Mouse (Mus musculus): ENCODE data around the gene Sirt3. TPM values are rescaled to one million over a fixed set of nuclear protein-coding genes. Genes with fewer than 3 reads are reported as not detected.

The Sirt3 gene
- polyA plus RNA-seq, 1 experiment from 2014 or later = 27.4 TPM

DNA sequence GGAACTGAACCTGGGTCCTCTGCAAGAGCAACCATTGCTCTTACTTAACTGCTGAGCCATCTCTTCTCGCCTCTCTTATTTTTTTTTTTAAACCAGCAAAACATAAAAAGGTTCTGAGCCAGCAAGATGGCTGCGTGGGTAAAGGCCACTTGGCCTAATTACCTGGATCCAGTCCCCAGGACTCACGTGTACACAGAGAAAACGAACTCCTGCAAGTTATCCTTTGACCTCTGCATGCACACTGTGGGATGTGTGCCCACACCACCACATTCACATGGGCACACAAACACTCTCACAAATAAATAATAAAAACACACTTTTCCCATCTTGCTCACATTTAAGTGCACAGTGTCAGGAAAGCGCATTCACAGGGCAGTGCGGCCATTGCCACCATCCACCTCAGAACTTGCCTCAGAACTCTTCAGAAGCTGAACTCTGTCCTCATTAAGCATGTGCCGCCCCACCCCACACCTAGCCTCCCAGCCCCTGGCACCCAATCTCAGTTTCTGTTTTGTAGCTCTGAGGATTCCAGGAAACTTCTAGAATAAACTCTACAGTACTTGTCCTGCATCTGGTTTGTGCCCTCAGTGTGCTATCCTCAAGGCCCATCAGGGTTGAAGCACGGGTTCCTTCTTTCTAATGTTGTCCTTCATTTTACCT is 32.1 kb upstream of the Sirt3 start:
- H3K27me3 ChIP-seq (ENCODE audit: control insufficient read depth, insufficient read depth, low read length) = no peaks in the 10 kb centered on the region
- ATAC-seq (ENCODE audit: insufficient read depth, low FRiP score) = no peak
- H3K4me2 ChIP-seq (ENCODE audit: low read depth, low read length) = no peak overlapping the region
- H3K27ac ChIP-seq (ENCODE audit: low read length) = peak overlapping the region; percentile 52
- no peak overlapping the region for H3K4me3 ChIP-seq (replicated peaks; ENCODE audit: low read length)
- no peaks in the 10 kb centered on the region for H3K36me3 ChIP-seq (ENCODE audit: control insufficient read depth, insufficient read depth, low read length)
- no peak overlapping the region for H3K9ac ChIP-seq (ENCODE audit: low read length)
- no peaks in the 10 kb centered on the region for H3K4me1 ChIP-seq (ENCODE audit: control insufficient read depth, insufficient read depth, low read length)
- WGBS = 83% methylated on average over 8 of the region's 8 CpGs
- no peaks in the 10 kb centered on the region for H3K9me3 ChIP-seq (replicated peaks; ENCODE audit: control insufficient read depth, low read length)

DNA sequence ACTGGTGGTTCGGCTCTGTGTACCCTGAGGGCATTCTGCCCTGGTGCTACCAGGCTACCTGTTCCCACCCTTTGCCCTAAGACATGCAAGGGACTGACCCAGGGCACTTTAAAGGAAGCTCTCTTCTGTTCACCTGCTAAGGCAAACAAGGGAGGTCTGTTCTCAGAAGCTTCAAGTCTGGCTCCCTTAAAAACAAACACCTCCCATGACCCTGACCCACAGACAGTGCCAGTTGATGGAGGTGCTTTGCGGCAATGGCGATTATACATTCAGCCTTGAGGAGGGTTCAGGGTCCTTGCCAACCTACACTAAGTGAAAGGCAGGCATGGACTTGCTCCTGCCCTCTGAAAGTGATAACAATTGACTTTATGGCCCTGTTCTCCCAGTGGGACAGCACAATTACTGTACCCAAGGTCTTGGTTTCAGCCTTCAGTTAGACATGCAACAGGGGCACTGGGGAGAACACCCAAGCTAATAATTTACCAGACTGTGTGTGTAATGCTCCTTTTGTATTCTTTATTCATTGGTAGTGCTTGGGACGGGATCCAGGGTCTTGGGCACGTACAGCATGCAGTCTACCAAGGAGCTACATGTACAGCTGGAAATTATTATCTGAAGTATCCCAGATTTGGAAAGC is 30.9 kb upstream of the Sirt3 start:
- Histone ChIP-seq H3K9ac (ENCODE audit: low read length) (peak overlapping the region; percentile 43; the same call in 1 of the 2 replicates), H3K4me2 (ENCODE audit: low read depth, low read length) (peak overlapping the region; percentile 15; the same call in 1 of the 2 replicates), H3K27me3 (ENCODE audit: control insufficient read depth, insufficient read depth, low read length) (no peaks in the 10 kb centered on the region), H3K36me3 (ENCODE audit: control insufficient read depth, insufficient read depth, low read length) (no peaks in the 10 kb centered on the region), H3K4me1 (ENCODE audit: control insufficient read depth, insufficient read depth, low read length) (no peaks in the 10 kb centered on the region), H3K27ac (ENCODE audit: low read length) (peak overlapping the region; percentile 90), H3K4me3 (replicated peaks; ENCODE audit: low read length) (no peak overlapping the region), H3K9me3 (replicated peaks; ENCODE audit: control insufficient read depth, low read length) (no peaks in the 10 kb centered on the region)
- ATAC-seq (ENCODE audit: insufficient read depth, low FRiP score) = peak; percentile 89
- WGBS = 56% methylated on average over 5 of the region's 5 CpGs

- no peak overlapping the region for H3K4me3 ChIP-seq (replicated peaks; ENCODE audit: low read length)
- H3K4me1 ChIP-seq (ENCODE audit: control insufficient read depth, insufficient read depth, low read length) = no peaks in the 10 kb centered on the region
- H3K27me3 ChIP-seq (ENCODE audit: control insufficient read depth, insufficient read depth, low read length) = no peaks in the 10 kb centered on the region
- no peak for ATAC-seq (ENCODE audit: insufficient read depth, low FRiP score)
- no peaks in the 10 kb centered on the region for H3K36me3 ChIP-seq (ENCODE audit: control insufficient read depth, insufficient read depth, low read length)
- peak overlapping the region; percentile 43; the same call in 1 of the 2 replicates for H3K9ac ChIP-seq (ENCODE audit: low read length)
- 49% methylated on average over 3 of the region's 3 CpGs for WGBS
- H3K27ac ChIP-seq (ENCODE audit: low read length) = peak overlapping the region; percentile 90
- no peaks in the 10 kb centered on the region for H3K9me3 ChIP-seq (replicated peaks; ENCODE audit: control insufficient read depth, low read length)
- 0 out of 2 replicates have a peak overlapping the region, but pooled peaks have one; percentile 15 for H3K4me2 ChIP-seq (ENCODE audit: low read depth, low read length)
Observed at GRCm38 (mm10) chr7:140912293-140912692, 30.2 kb upstream of the Sirt3 start.

- Histone ChIP-seq H3K4me1 (ENCODE audit: control insufficient read depth, insufficient read depth, low read length) (no peaks in the 10 kb centered on the region), H3K27ac (ENCODE audit: low read length) (peak overlapping the region; percentile 22; the same call in 1 of the 2 replicates), H3K4me2 (ENCODE audit: low read depth, low read length) (peak overlapping the region; percentile 93), H3K36me3 (ENCODE audit: control insufficient read depth, insufficient read depth, low read length) (no peaks in the 10 kb centered on the region), H3K9ac (ENCODE audit: low read length) (peak overlapping the region; percentile 63), H3K4me3 (replicated peaks; ENCODE audit: low read length) (peak overlapping the region; percentile 48), H3K9me3 (replicated peaks; ENCODE audit: control insufficient read depth, low read length) (no peaks in the 10 kb centered on the region), H3K27me3 (ENCODE audit: control insufficient read depth, insufficient read depth, low read length) (no peaks in the 10 kb centered on the region)
- 2% methylated on average over 19 of the region's 19 CpGs for WGBS
- peak; percentile 77 for ATAC-seq (ENCODE audit: insufficient read depth, low FRiP score)
Observed at GRCm38 (mm10) chr7:140908634-140909107, 26.6 kb upstream of the Sirt3 start.

DNA sequence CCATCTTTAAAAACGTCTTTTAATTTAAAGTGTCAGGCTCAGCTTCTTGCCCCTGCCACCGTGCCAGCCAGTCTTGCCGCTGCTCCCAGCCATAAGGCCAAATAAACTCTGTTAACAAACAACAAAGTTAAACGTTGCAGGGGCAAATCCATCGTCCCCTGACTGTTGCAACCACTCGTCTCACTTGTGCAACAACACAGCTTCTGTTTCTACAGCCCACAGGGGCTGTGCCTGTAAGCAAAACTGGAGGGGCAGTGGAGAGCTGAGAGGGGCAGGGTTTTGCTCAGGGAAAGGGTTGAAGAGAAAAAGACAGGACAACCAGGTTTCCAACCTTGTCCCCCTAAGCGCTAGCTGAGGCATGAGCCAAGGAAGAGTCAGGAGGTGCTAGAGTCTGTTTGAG is 26.1 kb upstream of the Sirt3 start:
- no peak overlapping the region for H3K27ac ChIP-seq (ENCODE audit: low read length)
- ATAC-seq (ENCODE audit: insufficient read depth, low FRiP score) = no peak

GRCm38 (mm10) chr7:140907697-140908096 is 25.6 kb upstream of the Sirt3 start:
- Histone ChIP-seq H3K9me3 (replicated peaks; ENCODE audit: control insufficient read depth, low read length) (no peaks in the 10 kb centered on the region), H3K4me3 (replicated peaks; ENCODE audit: low read length) (no peak overlapping the region), H3K4me2 (ENCODE audit: low read depth, low read length) (no peak overlapping the region), H3K4me1 (ENCODE audit: control insufficient read depth, insufficient read depth, low read length) (no peaks in the 10 kb centered on the region), H3K27me3 (ENCODE audit: control insufficient read depth, insufficient read depth, low read length) (no peaks in the 10 kb centered on the region), H3K27ac (ENCODE audit: low read length) (no peak overlapping the region), H3K36me3 (ENCODE audit: control insufficient read depth, insufficient read depth, low read length) (no peaks in the 10 kb centered on the region), H3K9ac (ENCODE audit: low read length) (no peak overlapping the region)
- ATAC-seq (ENCODE audit: insufficient read depth, low FRiP score) = no peak
- WGBS = 85% methylated on average over 7 of the region's 7 CpGs

More for the DNA sequence above, 26.1 kb upstream of the Sirt3 start:
- H3K36me3 ChIP-seq (ENCODE audit: control insufficient read depth, insufficient read depth, low read length) = no peaks in the 10 kb centered on the region
- 43% methylated on average over 7 of the region's 7 CpGs for WGBS
- H3K4me2 ChIP-seq (ENCODE audit: low read depth, low read length) = no peak overlapping the region; the same call in 1 of the 2 replicates
- H3K4me3 ChIP-seq (replicated peaks; ENCODE audit: low read length) = no peak overlapping the region
- H3K9ac ChIP-seq (ENCODE audit: low read length) = 0 out of 2 replicates have a peak overlapping the region, but pooled peaks have one; percentile 63
- no peaks in the 10 kb centered on the region for H3K27me3 ChIP-seq (ENCODE audit: control insufficient read depth, insufficient read depth, low read length)
- no peaks in the 10 kb centered on the region for H3K4me1 ChIP-seq (ENCODE audit: control insufficient read depth, insufficient read depth, low read length)
- H3K9me3 ChIP-seq (replicated peaks; ENCODE audit: control insufficient read depth, low read length) = no peaks in the 10 kb centered on the region

GRCm38 (mm10) chr7:140907131-140907530 is 25.0 kb upstream of the Sirt3 start:
- no peak for ATAC-seq (ENCODE audit: insufficient read depth, low FRiP score)
- Histone ChIP-seq H3K4me1 (ENCODE audit: control insufficient read depth, insufficient read depth, low read length) (no peaks in the 10 kb centered on the region), H3K27ac (ENCODE audit: low read length) (no peak overlapping the region), H3K27me3 (ENCODE audit: control insufficient read depth, insufficient read depth, low read length) (no peaks in the 10 kb centered on the region), H3K36me3 (ENCODE audit: control insufficient read depth, insufficient read depth, low read length) (no peaks in the 10 kb centered on the region), H3K9ac (ENCODE audit: low read length) (no peak overlapping the region), H3K4me2 (ENCODE audit: low read depth, low read length) (no peak overlapping the region), H3K4me3 (replicated peaks; ENCODE audit: low read length) (no peak overlapping the region), H3K9me3 (replicated peaks; ENCODE audit: control insufficient read depth, low read length) (no peaks in the 10 kb centered on the region)
- WGBS = 73% methylated on average over 13 of the region's 13 CpGs

- no peaks in the 10 kb centered on the region for H3K27me3 ChIP-seq (ENCODE audit: control insufficient read depth, insufficient read depth, low read length)
- H3K4me1 ChIP-seq (ENCODE audit: control insufficient read depth, insufficient read depth, low read length) = no peaks in the 10 kb centered on the region
- H3K36me3 ChIP-seq (ENCODE audit: control insufficient read depth, insufficient read depth, low read length) = no peaks in the 10 kb centered on the region
- H3K9ac ChIP-seq (ENCODE audit: low read length) = no peak overlapping the region
- ATAC-seq (ENCODE audit: insufficient read depth, low FRiP score) = no peak
- no peaks in the 10 kb centered on the region for H3K9me3 ChIP-seq (replicated peaks; ENCODE audit: control insufficient read depth, low read length)
- 71% methylated on average over 2 of the region's 2 CpGs for WGBS
- H3K27ac ChIP-seq (ENCODE audit: low read length) = no peak overlapping the region
- no peak overlapping the region for H3K4me2 ChIP-seq (ENCODE audit: low read depth, low read length)
- no peak overlapping the region for H3K4me3 ChIP-seq (replicated peaks; ENCODE audit: low read length)
Observed at GRCm38 (mm10) chr7:140905642-140906081, 23.6 kb upstream of the Sirt3 start.

GRCm38 (mm10) chr7:140903212-140903611 is 21.1 kb upstream of the Sirt3 start:
- no peak overlapping the region for H3K27ac ChIP-seq (ENCODE audit: low read length)
- WGBS = 24% methylated on average over 13 of the region's 13 CpGs
- peak overlapping the region; percentile 32; the same call in 1 of the 2 replicates for H3K9ac ChIP-seq (ENCODE audit: low read length)
- H3K36me3 ChIP-seq (ENCODE audit: control insufficient read depth, insufficient read depth, low read length) = no peaks in the 10 kb centered on the region
- no peaks in the 10 kb centered on the region for H3K9me3 ChIP-seq (replicated peaks; ENCODE audit: control insufficient read depth, low read length)
- no peaks in the 10 kb centered on the region for H3K27me3 ChIP-seq (ENCODE audit: control insufficient read depth, insufficient read depth, low read length)
- no peaks in the 10 kb centered on the region for H3K4me1 ChIP-seq (ENCODE audit: control insufficient read depth, insufficient read depth, low read length)
- no peak overlapping the region for H3K4me3 ChIP-seq (replicated peaks; ENCODE audit: low read length)
- H3K4me2 ChIP-seq (ENCODE audit: low read depth, low read length) = no peak overlapping the region
- ATAC-seq (ENCODE audit: insufficient read depth, low FRiP score) = peak; percentile 51; the same call in 1 of the 2 replicates
